Mouse (Mus musculus) bone marrow, adult 2 months (tissue): ENCODE data around the gene Ddx39. TPM values are rescaled to one million over a fixed set of nuclear protein-coding genes. Genes with fewer than 3 reads are reported as not detected.

Experiments used
- H3K27ac ChIP-seq: fragments of 200-500 bp; 2 replicates; pipeline ENCODE4 v1.5.1; 2012; ENCODE audit warnings: low read depth, mild to moderate bottlenecking, control low read depth, inconsistent platforms, low read length; ENCODE audit not compliant: control insufficient read depth, poor library complexity, insufficient read depth
- H3K4me1 ChIP-seq: fragments of 200-500 bp; 2 replicates; pipeline ENCODE4 v1.6.1; 2011; ENCODE audit warnings: low read length; ENCODE audit not compliant: control insufficient read depth, insufficient read depth
- H3K4me3 ChIP-seq: fragments of 200-500 bp; replicated peaks from 2 replicates; pipeline ENCODE3; 2011; ENCODE audit warnings: mild to moderate bottlenecking, low read depth, low read length, control low read depth; ENCODE audit not compliant: control insufficient read depth
- CTCF ChIP-seq: fragments of 200-500 bp; IDR thresholded peaks from 2 replicates; pipeline ENCODE4 v1.5.1; 2011; ENCODE audit warnings: low read length, control low read depth; ENCODE audit not compliant: control insufficient read depth, insufficient read depth
- POLR2A ChIP-seq: fragments of 200-500 bp; IDR thresholded peaks from 2 replicates; pipeline ENCODE4 v1.6.1; 2011; ENCODE audit warnings: low read depth, mild to moderate bottlenecking, control low read depth, low read length, borderline replicate concordance; ENCODE audit not compliant: control insufficient read depth
- WGBS: fragments of 180-500 bp; shearing (Covaris S2); methylation state at CpG from one replicate; pipeline ENCODE4 v1.1.7; 2018; 5-methylcytosine and 5-hydroxymethylcytosine counted together
- polyA plus RNA-seq: library from polyadenylated mRNA; stranded (reverse); fragments of >200 nt; gene quantifications from 2 replicates; pipeline ENCODE4 v1.2.4, GENCODE M21; 2011; ENCODE audit warnings: low replicate concordance; ENCODE audit not compliant: missing spikeins, insufficient read depth, insufficient read length

Gene Ddx39
- polyA plus RNA-seq, 1 experiment = 81.0 TPM

GRCm38 (mm10) chr8:83759231-83759759 is 44.3 kb downstream of the Ddx39 start:
- 79% methylated on average over 2 of the region's 2 CpGs for WGBS
- no peak overlapping the region for H3K27ac ChIP-seq
- H3K4me3 ChIP-seq = no peak overlapping the region
- H3K4me1 ChIP-seq = no peaks in the 10 kb centered on the region
- TF ChIP-seq POLR2A = no peak
- TF ChIP-seq CTCF = no peak

GRCm38 (mm10) chr8:83764116-83764515 is 49.1 kb downstream of the Ddx39 start:
- 81% methylated on average over 8 of the region's 8 CpGs for WGBS
- Histone ChIP-seq H3K4me1 (peaks cover 4% of the 10 kb centered on the region; the same call in 1 of the 2 replicates), H3K27ac (no peak overlapping the region), H3K4me3 (no peak overlapping the region)
- TF ChIP-seq POLR2A = no peak
- no peak for TF ChIP-seq CTCF

GRCm38 (mm10) chr8:83764717-83765116 is 49.7 kb downstream of the Ddx39 start:
- WGBS = 87% methylated on average over 2 of the region's 2 CpGs
- H3K4me1 ChIP-seq = peaks cover 4% of the 10 kb centered on the region; the same call in 1 of the 2 replicates
- no peak for TF ChIP-seq POLR2A

GRCm38 (mm10) chr8:83765663-83766062 is 50.7 kb downstream of the Ddx39 start:
- TF ChIP-seq POLR2A = no peak

More at GRCm38 (mm10) chr8:83764717-83765116, 49.7 kb downstream of the Ddx39 start:
- Histone ChIP-seq H3K4me3 (no peak overlapping the region), H3K27ac (no peak overlapping the region)

GRCm38 (mm10) chr8:83767442-83767841 is 52.5 kb downstream of the Ddx39 start:
- Histone ChIP-seq H3K27ac (no peak overlapping the region), H3K4me3 (no peak overlapping the region), H3K4me1 (peaks cover 4% of the 10 kb centered on the region; the same call in 1 of the 2 replicates)
- no peak for TF ChIP-seq POLR2A
- WGBS = 8% methylated on average over 4 of the region's 4 CpGs

More at GRCm38 (mm10) chr8:83765663-83766062, 50.7 kb downstream of the Ddx39 start:
- Histone ChIP-seq H3K4me3 (no peak overlapping the region), H3K4me1 (peaks cover 4% of the 10 kb centered on the region; the same call in 1 of the 2 replicates), H3K27ac (no peak overlapping the region)

- WGBS = 2% methylated on average over 5 of the region's 5 CpGs
- H3K27ac ChIP-seq = no peak overlapping the region
- TF ChIP-seq POLR2A (no peak), CTCF (no peak)
- no peak overlapping the region for H3K4me3 ChIP-seq
- H3K4me1 ChIP-seq = peaks cover 4% of the 10 kb centered on the region; the same call in 1 of the 2 replicates
Measured at GRCm38 (mm10) chr8:83768526-83768925, 53.5 kb downstream of the Ddx39 start.

GRCm38 (mm10) chr8:83769720-83770119 is 54.7 kb downstream of the Ddx39 start:
- no peak for TF ChIP-seq CTCF
- no peak for TF ChIP-seq POLR2A
- Histone ChIP-seq H3K4me1 (peaks cover 4% of the 10 kb centered on the region; the same call in 1 of the 2 replicates), H3K27ac (no peak overlapping the region), H3K4me3 (no peak overlapping the region)
- WGBS = 74% methylated on average over 7 of the region's 7 CpGs

GRCm38 (mm10) chr8:83770669-83771068 is 55.7 kb downstream of the Ddx39 start:
- H3K27ac ChIP-seq = no peak overlapping the region
- TF ChIP-seq POLR2A = no peak
- TF ChIP-seq CTCF = no peak
- peaks cover 4% of the 10 kb centered on the region; the same call in 1 of the 2 replicates for H3K4me1 ChIP-seq
- WGBS = 59% methylated on average over 2 of the region's 2 CpGs
- H3K4me3 ChIP-seq = no peak overlapping the region

GRCm38 (mm10) chr8:83771791-83772190 is 56.8 kb downstream of the Ddx39 start:
- 52% methylated on average over 4 of the region's 4 CpGs for WGBS
- no peak for TF ChIP-seq POLR2A
- TF ChIP-seq CTCF = no peak
- Histone ChIP-seq H3K27ac (no peak overlapping the region), H3K4me1 (peaks cover 4% of the 10 kb centered on the region; the same call in 1 of the 2 replicates), H3K4me3 (no peak overlapping the region)
